In genomic region chr8:72271051-72271660, GRCm38 (mm10) we compare ENCODE assay signal across 37 mouse cellular contexts. TPM values are rescaled to one million over a fixed set of nuclear protein-coding genes. Genes with fewer than 3 reads are reported as not detected.
DNase-seq lines count a peak whose midpoint lies in the region; TF ChIP-seq lines count a peak whose summit lies in the region.
"Had no signal": no experiment of that assay in that cellular context is flagged by ENCODE, and none has a peak within 500 bp of the region (broad histone marks: within the 10 kb centered on the region; RNA-seq: fewer than 3 reads in every experiment).

No protein-coding gene starts in this region.

- H3K27ac ChIP-seq in bone marrow, adult 2 months (ENCODE audit: control insufficient read depth, insufficient read depth, low read depth, low read length, poor library complexity): peak overlapping the region; percentile 86
- H3K27ac ChIP-seq: embryonic facial prominence, embryonic 10.5 days; embryonic facial prominence, embryonic 15.5 days; forebrain, embryonic 13.5 days; hindbrain, embryonic 13.5 days; neural tube, embryonic 15.5 days had no signal

- H3K4me3 ChIP-seq in bone marrow, adult 2 months (replicated peaks; ENCODE audit: control insufficient read depth, low read depth, low read length): no peak overlapping the region
- H3K4me3 ChIP-seq: embryonic facial prominence, embryonic 10.5 days; embryonic facial prominence, embryonic 15.5 days; forebrain, embryonic 13.5 days; heart, embryonic 12.5 days; hindbrain, embryonic 13.5 days; neural tube, embryonic 15.5 days had no signal

- WGBS in bone marrow, adult 2 months: 64% methylated on average over 11 of the region's 11 CpGs

- no peak for TF ChIP-seq CTCF in bone marrow, adult 2 months (IDR thresholded peaks at IDR 0.05; ENCODE audit: control insufficient read depth, insufficient read depth, low read length)

- DNase-seq in heart, adult 11 months: peak; percentile 94
- DNase-seq in heart, adult 8-10 months (ENCODE audit: low spot score): no peak
- peak; percentile 23 for DNase-seq in lung, postnatal 10 days
- no peak for DNase-seq in lung, postnatal 4 days
- DNase-seq in ES-CJ7 (ENCODE audit: low read depth, low spot score): peak; percentile 76
- no peak for DNase-seq in kidney, postnatal 14 days
- DNase-seq in frontal cortex, postnatal 36 days (ENCODE audit: low spot score in 2 of 2): no peak
- DNase-seq: cerebellum, adult 8-10 months; cerebellum, postnatal 25 days; gastrocnemius, postnatal 36 days; heart, postnatal 4 days; kidney, postnatal 25 days; midbrain, embryonic 14.5 days; retina, postnatal 1 day; thymus, adult 2 months had no signal

- peaks cover 11% of the 10 kb centered on the region for H3K4me1 ChIP-seq in bone marrow, adult 2 months (ENCODE audit: control insufficient read depth, insufficient read depth, low read length)
- H3K4me1 ChIP-seq: embryonic facial prominence, embryonic 10.5 days; embryonic facial prominence, embryonic 15.5 days; forebrain, embryonic 13.5 days; hindbrain, embryonic 13.5 days; neural tube, embryonic 15.5 days had no signal

- no peak for TF ChIP-seq POLR2A in bone marrow, adult 2 months (IDR thresholded peaks at IDR 0.05; ENCODE audit: borderline replicate concordance, control insufficient read depth, low read depth, low read length)

RNA-seq across cellular contexts. Expression of gene Ap1m1, which starts 31.3 kb away (rescaled TPM):
- 10 to 100 TPM; 42.0 to 48.4 (median 43.4) TPM for total RNA-seq in heart, adult 8-10 months (2022)
- polyA plus RNA-seq in bone marrow, adult 2 months (2011; ENCODE audit: insufficient read depth, insufficient read length, low replicate concordance, missing spikeins): 27.1 and 51.8 TPM in 2 replicates

RNA-seq across cellular contexts. Expression of gene Gm10282, which starts 33.9 kb away (rescaled TPM):
- 1 to 10 TPM; 5.4 to 8.3 (median 7.5) TPM for total RNA-seq in heart, adult 8-10 months (2022)
- 514 and 1,002 TPM in 2 replicates for polyA plus RNA-seq in bone marrow, adult 2 months (2011; ENCODE audit: insufficient read depth, insufficient read length, low replicate concordance, missing spikeins)

RNA-seq across cellular contexts. Expression of gene Klf2, which starts 47.7 kb away (rescaled TPM):
- total RNA-seq in heart, adult 8-10 months (2022): 10 to 100 TPM; 40.3 to 74.6 (median 52.7) TPM
- polyA plus RNA-seq in bone marrow, adult 2 months (2011; ENCODE audit: insufficient read depth, insufficient read length, low replicate concordance, missing spikeins): 123 and 179 TPM in 2 replicates
- total RNA-seq: MEL had no signal

RNA-seq across cellular contexts. Expression of gene Fam32a, which starts 51.6 kb away (rescaled TPM):
- 10 to 100 TPM; 18.4 to 23.2 (median 21.9) TPM for total RNA-seq in heart, adult 8-10 months (2022)
- 34.8 and 47.9 TPM in 2 replicates for polyA plus RNA-seq in bone marrow, adult 2 months (2011; ENCODE audit: insufficient read depth, insufficient read length, low replicate concordance, missing spikeins)

RNA-seq across cellular contexts. Expression of gene Gm11034, which starts 57.7 kb away (rescaled TPM):
- total RNA-seq in heart, adult 8-10 months (2022): not detected
- polyA plus RNA-seq in bone marrow, adult 2 months (2011; ENCODE audit: insufficient read depth, insufficient read length, low replicate concordance, missing spikeins): not detected in 2 replicates
- total RNA-seq: adrenal gland, adult 2 months; adrenal gland, postnatal 36 days; gastrocnemius, postnatal 36 days; heart, postnatal 4 days; layer of hippocampus, adult 18-20 months; layer of hippocampus, postnatal 10 days; left cerebral cortex, adult 18-20 months; left cerebral cortex, postnatal 14 days; liver, adult 2 months; MEL; monocyte, adult 5-6 weeks had no signal
- polyA plus RNA-seq: activated CD4-positive, CD25-positive, alpha-beta regulatory T cell, adult 4 months; adrenal gland, adult 2 months; embryonic facial prominence, embryonic 10.5 days; embryonic facial prominence, embryonic 15.5 days; forebrain, embryonic 13.5 days; heart, embryonic 12.5 days; heart, postnatal 0 days; hindbrain, embryonic 13.5 days; intestine, postnatal 0 days; kidney, embryonic 14.5 days; limb, embryonic 11.5 days; liver, adult 2 months; lung, postnatal 0 days; midbrain, embryonic 14.5 days; neural tube, embryonic 15.5 days; thymus, adult 2 months had no signal

Comparison
In these comparisons a context has a peak if more than half of its experiments do, and no peak if none do; other contexts are left out.
1. DNase-seq: peak in heart, adult 11 months (single experiment), lung, postnatal 10 days (single experiment) and ES-CJ7 (single experiment); none in heart, adult 8-10 months (single experiment), lung, postnatal 4 days (0 of 2), kidney, postnatal 14 days (single experiment) and frontal cortex, postnatal 36 days (0 of 2).